Mouse (Mus musculus) stomach, postnatal 0 days (tissue): ENCODE data around the gene Cnn3. TPM values are rescaled to one million over a fixed set of nuclear protein-coding genes. Genes with fewer than 3 reads are reported as not detected.

Source experiments
- ATAC-seq: fragments of 200-750 bp; cut with Nextera tagmentation; 2 replicates; pipeline ENCODE4 v1.8.0; 2017; ENCODE audit not compliant: low FRiP score, low TSS enrichment
- DNase-seq: peaks from one replicate; pipeline ENCODE4 v3.0.0-alpha.2; 2016; ENCODE audit warnings: low spot score
- H3K27ac ChIP-seq: fragments of 300-500 bp; sonication (generic); replicated peaks from 2 replicates; pipeline ENCODE4 v1.5.1; 2014; ENCODE audit warnings: mild to moderate bottlenecking, control low read depth
- H3K27me3 ChIP-seq: fragments of 300-500 bp; sonication (generic); 2 replicates; pipeline ENCODE4 v1.6.1; 2014; ENCODE audit warnings: low read length; ENCODE audit not compliant: control insufficient read depth, insufficient read depth
- H3K36me3 ChIP-seq: fragments of 300-500 bp; sonication (generic); 2 replicates; pipeline ENCODE4 v1.6.1; 2014; ENCODE audit warnings: low read length, mixed read lengths; ENCODE audit not compliant: control insufficient read depth, insufficient read depth
- H3K4me1 ChIP-seq: fragments of 300-500 bp; sonication (generic); replicated peaks from 2 replicates; pipeline ENCODE4 v1.6.1; 2014; ENCODE audit warnings: antibody characterized with exemption; ENCODE audit not compliant: control insufficient read depth, insufficient read depth
- H3K4me2 ChIP-seq: fragments of 300-500 bp; sonication (generic); replicated peaks from 2 replicates; pipeline ENCODE4 v1.6.1; 2014; ENCODE audit warnings: low read depth, mild to moderate bottlenecking, control low read depth, moderate library complexity
- H3K4me3 ChIP-seq: fragments of 300-500 bp; sonication (generic); 2 replicates; pipeline ENCODE4 v1.5.1; 2014; ENCODE audit warnings: low read depth, low read length, control low read depth
- H3K9ac ChIP-seq: fragments of 300-500 bp; sonication (generic); 2 replicates; pipeline ENCODE4 v1.6.1; 2014; ENCODE audit warnings: mild to moderate bottlenecking, low read length, control low read depth, mixed read lengths
- H3K9me3 ChIP-seq: fragments of 300-500 bp; sonication (generic); 2 replicates; pipeline ENCODE4 v1.6.1; 2016; ENCODE audit warnings: low read length; ENCODE audit not compliant: control insufficient read depth
- CTCF ChIP-seq: IDR thresholded peaks from 2 replicates; pipeline ENCODE4 v1.5.1; 2016; ENCODE audit warnings: antibody characterized with exemption, low read depth, mild to moderate bottlenecking, moderate library complexity
- EP300 ChIP-seq: optimal IDR thresholded peaks from 2 replicates; pipeline ENCODE3; 2016; ENCODE audit warnings: antibody characterized with exemption
- WGBS: fragments of 180-500 bp; shearing (Covaris S2); extraction: QIAGEN DNeasy Blood & Tissue Kit; methylation state at CpG from one replicate; pipeline ENCODE4 v1.1.7; 2014; 5-methylcytosine and 5-hydroxymethylcytosine counted together
- polyA plus RNA-seq: library from polyadenylated mRNA; unstranded; fragments of >200 nt; fragmentation: Nextera tagmentation; extraction: Ambion mirVana; gene quantifications from 2 replicates; pipeline ENCODE4 v1.2.1, GENCODE M21; 2015

Gene Cnn3
- polyA plus RNA-seq, 1 experiment from 2014 or later: 301 TPM

- H3K27ac ChIP-seq: peak overlapping the region; percentile 69
- no peak overlapping the region for H3K4me3 ChIP-seq
- H3K9me3 ChIP-seq: no peaks in the 10 kb centered on the region
- TF ChIP-seq CTCF: no peak
- ATAC-seq: peak; percentile 52; the same call in 1 of the 2 replicates
- DNase-seq: peak; percentile 42
- H3K36me3 ChIP-seq: peaks cover 2% of the 10 kb centered on the region; the same call in 1 of the 2 replicates
- 0 out of 2 replicates have a peak, but pooled peaks cover 5% of the 10 kb centered on the region for H3K4me1 ChIP-seq
- H3K4me2 ChIP-seq: peak overlapping the region; percentile 27; the same call in 1 of the 2 replicates
- no peaks in the 10 kb centered on the region for H3K27me3 ChIP-seq
- no peak overlapping the region for H3K9ac ChIP-seq
- WGBS: 39% methylated on average over 11 of the region's 11 CpGs
Measured at GRCm38 (mm10) chr3:121448029-121448468, 21.8 kb downstream of the Cnn3 start.

GRCm38 (mm10) chr3:121448606-121449005 is 22.3 kb downstream of the Cnn3 start:
- DNase-seq (no peak), ATAC-seq (0 out of 2 replicates have a peak, but pooled peaks have one; percentile 45)
- Histone ChIP-seq H3K4me2 (no peak overlapping the region; the same call in 1 of the 2 replicates), H3K27ac (peak overlapping the region; percentile 69; the same call in 1 of the 2 replicates), H3K9me3 (no peaks in the 10 kb centered on the region), H3K27me3 (no peaks in the 10 kb centered on the region), H3K4me3 (no peak overlapping the region), H3K36me3 (peaks cover 2% of the 10 kb centered on the region; the same call in 1 of the 2 replicates), H3K9ac (no peak overlapping the region), H3K4me1 (0 out of 2 replicates have a peak, but pooled peaks cover 5% of the 10 kb centered on the region)
- TF ChIP-seq CTCF (no peak), EP300 (no peak)
- WGBS: 64% methylated on average over 8 of the region's 8 CpGs

GRCm38 (mm10) chr3:121449527-121449926 is 23.2 kb downstream of the Cnn3 start:
- ATAC-seq: peak; percentile 45; the same call in 1 of the 2 replicates
- H3K4me3 ChIP-seq: no peak overlapping the region
- peak overlapping the region; percentile 49; the same call in 1 of the 2 replicates for H3K27ac ChIP-seq
- H3K4me2 ChIP-seq: no peak overlapping the region
- DNase-seq: no peak
- WGBS: 56% methylated on average over 8 of the region's 8 CpGs
- no peaks in the 10 kb centered on the region for H3K9me3 ChIP-seq
- no peak for TF ChIP-seq CTCF
- no peak for TF ChIP-seq EP300
- no peak overlapping the region for H3K9ac ChIP-seq
- no peaks in the 10 kb centered on the region for H3K27me3 ChIP-seq
- peaks cover 2% of the 10 kb centered on the region; the same call in 1 of the 2 replicates for H3K36me3 ChIP-seq
- 0 out of 2 replicates have a peak, but pooled peaks cover 5% of the 10 kb centered on the region for H3K4me1 ChIP-seq

- H3K27me3 ChIP-seq: no peaks in the 10 kb centered on the region
- WGBS: 69% methylated on average over 10 of the region's 10 CpGs
- no peak for TF ChIP-seq EP300
- peaks cover 12% of the 10 kb centered on the region for H3K36me3 ChIP-seq
- no peak overlapping the region for H3K4me3 ChIP-seq
- H3K9ac ChIP-seq: no peak overlapping the region
- DNase-seq (no peak), ATAC-seq (no peak)
- H3K9me3 ChIP-seq: no peaks in the 10 kb centered on the region
- H3K4me1 ChIP-seq: 0 out of 2 replicates have a peak, but pooled peaks cover 3% of the 10 kb centered on the region
- no peak overlapping the region for H3K4me2 ChIP-seq
- no peak overlapping the region for H3K27ac ChIP-seq
Measured at GRCm38 (mm10) chr3:121451404-121451803, 25.1 kb downstream of the Cnn3 start.

GRCm38 (mm10) chr3:121458545-121459492 is 32.5 kb downstream of the Cnn3 start:
- Histone ChIP-seq H3K36me3 (peaks cover 12% of the 10 kb centered on the region), H3K4me1 (no peaks in the 10 kb centered on the region), H3K9ac (no peak overlapping the region), H3K27ac (peak overlapping the region; percentile 35; the same call in 1 of the 2 replicates), H3K27me3 (no peaks in the 10 kb centered on the region), H3K4me2 (no peak overlapping the region), H3K4me3 (no peak overlapping the region), H3K9me3 (no peaks in the 10 kb centered on the region)
- ATAC-seq (no peak), DNase-seq (no peak)
- 42% methylated on average over 14 of the region's 14 CpGs for WGBS
- TF ChIP-seq CTCF (no peak), EP300 (no peak)
